Mouse (Mus musculus): ENCODE data around the gene Gm10638.

GRCm38 (mm10) chr8:86741627-86742026 lies 3.9 kb upstream of the Gm10638 start:
- TF ChIP-seq CTCF (IDR thresholded peaks at IDR 0.05; ENCODE audit: borderline replicate concordance, control insufficient read depth, extremely low read depth, insufficient read depth, low read length, poor library complexity): no peak
- no peak for TF ChIP-seq POLR2A (IDR thresholded peaks at IDR 0.05; ENCODE audit: control insufficient read depth, extremely low read depth, insufficient read depth, low read length, poor library complexity)

Data from thymus, adult 2 months (tissue).